Comparison of ENCODE assay signal across 10 mouse cellular contexts in the genomic region with DNA sequence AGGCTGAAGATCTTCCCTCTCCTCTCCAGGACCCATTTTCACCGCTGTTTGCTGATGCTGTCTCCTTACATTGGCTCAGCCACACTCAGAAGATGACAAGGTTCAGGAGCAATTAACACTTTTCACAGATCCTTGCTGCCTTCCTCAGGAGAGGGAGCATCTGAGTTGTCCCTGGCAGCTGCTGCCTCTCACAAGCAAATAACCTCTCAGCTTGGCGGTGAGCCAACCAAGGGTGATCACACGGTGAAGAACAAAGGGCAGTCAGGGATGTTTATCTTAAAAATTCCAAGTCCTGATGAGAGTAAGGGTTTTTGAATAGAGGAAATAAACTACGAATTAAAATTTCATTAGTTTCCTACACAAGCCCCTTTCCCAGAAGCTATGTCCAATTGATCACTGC.
A peak's percentile ranks its signal among the peaks of the same experiment; 100 is the strongest.
DNase-seq lines count a peak whose midpoint lies in the region; ATAC-seq and TF ChIP-seq lines count a peak whose summit lies in the region.
"Had no signal": no experiment of that assay in that cellular context is flagged by ENCODE, and none has a peak within 500 bp of the region (broad histone marks: within the 10 kb centered on the region; RNA-seq: fewer than 3 reads in every experiment).

No protein-coding gene starts in this region.

- 49% methylated on average over 4 of the region's 4 CpGs for WGBS in forebrain, embryonic 11.5 days
- 32% methylated on average over 4 of the region's 4 CpGs for WGBS in forebrain, embryonic 15.5 days
- WGBS in neural tube, embryonic 13.5 days = 33% methylated on average over 4 of the region's 4 CpGs
- WGBS in hindbrain, postnatal 0 days = 27% methylated on average over 4 of the region's 4 CpGs

- H3K27me3 ChIP-seq in forebrain, embryonic 11.5 days (ENCODE audit: control insufficient read depth, insufficient read depth, low read length) = no peaks in the 10 kb centered on the region
- H3K27me3 ChIP-seq in forebrain, embryonic 15.5 days = no peaks in the 10 kb centered on the region
- no peaks in the 10 kb centered on the region for H3K27me3 ChIP-seq in neural tube, embryonic 13.5 days
- no peaks in the 10 kb centered on the region for H3K27me3 ChIP-seq in hindbrain, postnatal 0 days (ENCODE audit: insufficient read depth, low read length)
- H3K27me3 ChIP-seq: CH12.LX had no signal

- no peak overlapping the region for H3K4me2 ChIP-seq in forebrain, embryonic 11.5 days (ENCODE audit: low read depth, low read length, severe bottlenecking)
- no peak overlapping the region for H3K4me2 ChIP-seq in forebrain, embryonic 15.5 days (replicated peaks)
- no peak overlapping the region for H3K4me2 ChIP-seq in neural tube, embryonic 13.5 days
- no peak overlapping the region for H3K4me2 ChIP-seq in hindbrain, postnatal 0 days (ENCODE audit: low read depth, low read length)

- peak; percentile 56 for DNase-seq in forebrain, embryonic 11.5 days (ENCODE audit: low spot score)
- DNase-seq in neural tube, embryonic 10.5 days (ENCODE audit: extremely low spot score, low spot score) = no peak
- peak; percentile 72 for DNase-seq in hindbrain, postnatal 0 days (ENCODE audit: low spot score)
- DNase-seq in lung, postnatal 10 days = peak; percentile 84
- no peak for DNase-seq in spleen, adult 18-20 months
- DNase-seq: heart, adult 2 months had no signal

- no peaks in the 10 kb centered on the region for H3K36me3 ChIP-seq in forebrain, embryonic 11.5 days (ENCODE audit: control insufficient read depth, insufficient read depth, low read length)
- H3K36me3 ChIP-seq in forebrain, embryonic 15.5 days = no peaks in the 10 kb centered on the region
- H3K36me3 ChIP-seq in neural tube, embryonic 13.5 days = no peaks in the 10 kb centered on the region
- no peaks in the 10 kb centered on the region for H3K36me3 ChIP-seq in hindbrain, postnatal 0 days (ENCODE audit: insufficient read depth, low read length)

- H3K9ac ChIP-seq in forebrain, embryonic 11.5 days (ENCODE audit: low read length) = no peak overlapping the region
- H3K9ac ChIP-seq in forebrain, embryonic 15.5 days (replicated peaks) = no peak overlapping the region
- H3K9ac ChIP-seq in neural tube, embryonic 13.5 days = no peak overlapping the region
- H3K9ac ChIP-seq in hindbrain, postnatal 0 days (replicated peaks; ENCODE audit: low read length) = no peak overlapping the region

- 0 out of 2 replicates have a peak, but pooled peaks have one; percentile 36 for ATAC-seq in forebrain, embryonic 11.5 days (replicated peaks; ENCODE audit: low FRiP score)
- ATAC-seq in forebrain, embryonic 15.5 days (replicated peaks) = no peak
- ATAC-seq in neural tube, embryonic 13.5 days (ENCODE audit: low read depth) = no peak; the same call in 1 of the 2 replicates
- ATAC-seq in hindbrain, postnatal 0 days = no peak
- no peak for ATAC-seq in frontal cortex, adult (ENCODE audit: low TSS enrichment)

- H3K4me1 ChIP-seq in forebrain, embryonic 11.5 days (replicated peaks; ENCODE audit: control insufficient read depth, insufficient read depth, low read length) = peaks cover 4% of the 10 kb centered on the region; the same call in 1 of the 2 replicates
- H3K4me1 ChIP-seq in forebrain, embryonic 15.5 days = peaks cover 17% of the 10 kb centered on the region
- peaks cover 32% of the 10 kb centered on the region for H3K4me1 ChIP-seq in neural tube, embryonic 13.5 days (replicated peaks)
- H3K4me1 ChIP-seq in hindbrain, postnatal 0 days (ENCODE audit: insufficient read depth, low read length) = 0 out of 2 replicates have a peak, but pooled peaks cover 6% of the 10 kb centered on the region

- H3K4me3 ChIP-seq in forebrain, embryonic 11.5 days (ENCODE audit: low read depth, low read length) = no peak overlapping the region
- no peak overlapping the region for H3K4me3 ChIP-seq in forebrain, embryonic 15.5 days
- no peak overlapping the region for H3K4me3 ChIP-seq in neural tube, embryonic 13.5 days
- no peak overlapping the region for H3K4me3 ChIP-seq in hindbrain, postnatal 0 days (ENCODE audit: low read length)
- H3K4me3 ChIP-seq: heart, adult 2 months had no signal

- peaks cover 3% of the 10 kb centered on the region; the same call in 1 of the 2 replicates for H3K9me3 ChIP-seq in forebrain, embryonic 11.5 days (ENCODE audit: control insufficient read depth, low read length)
- no peaks in the 10 kb centered on the region for H3K9me3 ChIP-seq in forebrain, embryonic 15.5 days
- H3K9me3 ChIP-seq in neural tube, embryonic 13.5 days = peaks cover 9% of the 10 kb centered on the region
- H3K9me3 ChIP-seq in hindbrain, postnatal 0 days (ENCODE audit: low read length) = no peaks in the 10 kb centered on the region

- no peak overlapping the region for H3K27ac ChIP-seq in forebrain, embryonic 11.5 days (ENCODE audit: low read depth, low read length)
- H3K27ac ChIP-seq in forebrain, embryonic 15.5 days (replicated peaks) = no peak overlapping the region
- 0 out of 2 replicates have a peak overlapping the region, but pooled peaks have one; percentile 49 for H3K27ac ChIP-seq in neural tube, embryonic 13.5 days (replicated peaks)
- H3K27ac ChIP-seq in hindbrain, postnatal 0 days = no peak overlapping the region
- H3K27ac ChIP-seq: heart, adult 2 months had no signal

- TF ChIP-seq CTCF in hindbrain, postnatal 0 days (IDR thresholded peaks at IDR 0.05; ENCODE audit: low read depth) = no peak

Comparison
In these comparisons a context has a peak if more than half of its experiments do, and no peak if none do; other contexts are left out.
1. DNase-seq: peak in forebrain, embryonic 11.5 days (single experiment), hindbrain, postnatal 0 days (single experiment) and lung, postnatal 10 days (single experiment); none in neural tube, embryonic 10.5 days (single experiment) and spleen, adult 18-20 months (0 of 2).